Mouse (Mus musculus) bone marrow macrophage, adult 2 months (primary cell): ENCODE results near the gene Lrrc59. TPM values are rescaled to one million over a fixed set of nuclear protein-coding genes. Genes with fewer than 3 reads are reported as not detected.
"Not testable (repeated sequence)": the region's sequence is repeated elsewhere in the genome, so short reads cannot be mapped to it uniquely, and the experiment has no call there.

Experiments used
- H3K27ac ChIP-seq: 2 replicates; pipeline ENCODE4 v1.5.1; 2012; ENCODE audit warnings: low read depth, low read length; ENCODE audit not compliant: insufficient read depth
- H3K4me1 ChIP-seq: 2 replicates; pipeline ENCODE4 v1.6.1; 2012; ENCODE audit warnings: low read length; ENCODE audit not compliant: control insufficient read depth, insufficient read depth
- H3K4me3 ChIP-seq: 2 replicates; pipeline ENCODE4 v1.5.1; 2012; ENCODE audit warnings: mild to moderate bottlenecking, low read length, moderate library complexity; ENCODE audit not compliant: insufficient read depth
- CTCF ChIP-seq: IDR thresholded peaks from 2 replicates; pipeline ENCODE4 v1.5.1; 2012; ENCODE audit warnings: low read depth, mild to moderate bottlenecking, low read length, moderate library complexity
- POLR2A ChIP-seq: IDR thresholded peaks from 2 replicates; pipeline ENCODE4 v1.6.1; 2012; ENCODE audit warnings: mild to moderate bottlenecking, low read depth, low read length, borderline replicate concordance
- polyA plus RNA-seq: library from polyadenylated mRNA; stranded (reverse); fragments of >200 nt; gene quantifications from 2 replicates; pipeline ENCODE4 v1.2.4, GENCODE M21; 2012; ENCODE audit not compliant: missing spikeins, insufficient read depth, insufficient read length

Gene Lrrc59
- polyA plus RNA-seq, 1 experiment: 57.6 TPM

- no peak overlapping the region for H3K4me3 ChIP-seq
- peaks cover 46% of the 10 kb centered on the region for H3K4me1 ChIP-seq
- TF ChIP-seq POLR2A (no peak), CTCF (no peak)
- peak overlapping the region; percentile 59 for H3K27ac ChIP-seq
These were observed 52.9 kb downstream of the Lrrc59 start for GRCm38 (mm10) chr11:94682427-94682826.

GRCm38 (mm10) chr11:94687178-94687577, 57.6 kb downstream of the Lrrc59 start:
- Histone ChIP-seq H3K4me1 (peaks cover 45% of the 10 kb centered on the region), H3K4me3 (no peak overlapping the region), H3K27ac (peak overlapping the region; percentile 94)
- no peak for TF ChIP-seq POLR2A
- no peak for TF ChIP-seq CTCF

- H3K4me1 ChIP-seq: peaks cover 34% of the 10 kb centered on the region
- H3K27ac ChIP-seq: peak overlapping the region; percentile 78
These were observed 62.9 kb downstream of the Lrrc59 start for GRCm38 (mm10) chr11:94692502-94692901.

More at GRCm38 (mm10) chr11:94692502-94692901, 62.9 kb downstream of the Lrrc59 start:
- not testable (repeated sequence) for H3K4me3 ChIP-seq

Other genes starting within 250 kb of the Lrrc59 start
- gene Abcc3, start 236.8 kb upstream of the Lrrc59 start, polyA plus RNA-seq: 57.3 and 58.9 TPM in 2 replicates
- gene Cacna1g, start 155.6 kb upstream of the Lrrc59 start, polyA plus RNA-seq: not detected in 2 replicates
- gene Spata20, start 143.6 kb upstream of the Lrrc59 start, polyA plus RNA-seq: not detected in 2 replicates
- not detected in 2 replicates for gene Epn3, start 129.8 kb upstream of the Lrrc59 start, polyA plus RNA-seq
- 0.50 and 0.89 TPM in 2 replicates for gene Mycbpap, start 108.0 kb upstream of the Lrrc59 start, polyA plus RNA-seq
- gene Rsad1, start 80.5 kb upstream of the Lrrc59 start, polyA plus RNA-seq: 2.4 and 3.3 TPM in 2 replicates
- not detected in 2 replicates for gene Chad, start 64.7 kb upstream of the Lrrc59 start, polyA plus RNA-seq
- gene Acsf2, start 27.9 kb upstream of the Lrrc59 start, polyA plus RNA-seq: 9.5 and 10.2 TPM in 2 replicates
- gene Mrpl27, start 24.0 kb downstream of the Lrrc59 start, polyA plus RNA-seq: 65.1 and 74.4 TPM in 2 replicates
- gene Eme1, start 24.2 kb downstream of the Lrrc59 start, polyA plus RNA-seq: 4.1 and 7.5 TPM in 2 replicates
- 186 and 188 TPM in 2 replicates for gene Xylt2, start 47.7 kb downstream of the Lrrc59 start, polyA plus RNA-seq
- not detected in 2 replicates for gene Gm11541, start 74.7 kb downstream of the Lrrc59 start, polyA plus RNA-seq
- gene Cdc34b, start 112.0 kb downstream of the Lrrc59 start, polyA plus RNA-seq: not detected in 2 replicates
- gene Tmem92, start 152.9 kb downstream of the Lrrc59 start, polyA plus RNA-seq: 0.28 TPM in 1 of 2 replicates, not detected in the other